Mouse (Mus musculus) embryonic facial prominence, embryonic 12.5 days (tissue): ENCODE measurements around the gene Bfsp2. TPM values are rescaled to one million over a fixed set of nuclear protein-coding genes. Genes with fewer than 3 reads are reported as not detected.

Experiments used
- ATAC-seq: fragments of 200-750 bp; cut with Nextera tagmentation; 2 replicates; pipeline ENCODE4 v1.8.0; 2017; ENCODE audit not compliant: insufficient number of reproducible peaks, insufficient read depth, low FRiP score, low TSS enrichment
- H3K27ac ChIP-seq: fragments of 300-500 bp; sonication (generic); 2 replicates; pipeline ENCODE4 v1.5.1; 2016; ENCODE audit warnings: mild to moderate bottlenecking
- H3K27me3 ChIP-seq: fragments of 300-500 bp; sonication (generic); 2 replicates; pipeline ENCODE4 v1.6.1; 2016; ENCODE audit warnings: mild to moderate bottlenecking, moderate library complexity
- H3K36me3 ChIP-seq: fragments of 300-500 bp; sonication (generic); 2 replicates; pipeline ENCODE4 v1.6.1; 2016; ENCODE audit warnings: mild to moderate bottlenecking
- H3K4me1 ChIP-seq: fragments of 300-500 bp; sonication (generic); 2 replicates; pipeline ENCODE4 v1.6.1; 2016
- H3K4me2 ChIP-seq: fragments of 300-500 bp; sonication (generic); replicated peaks from 2 replicates; pipeline ENCODE4 v1.6.1; 2016; ENCODE audit warnings: mild to moderate bottlenecking, moderate library complexity
- H3K4me3 ChIP-seq: fragments of 300-500 bp; sonication (generic); 2 replicates; pipeline ENCODE4 v1.5.1; 2016; ENCODE audit warnings: mild to moderate bottlenecking
- H3K9ac ChIP-seq: fragments of 300-500 bp; sonication (generic); 2 replicates; pipeline ENCODE4 v1.6.1; 2016; ENCODE audit warnings: mild to moderate bottlenecking, moderate library complexity
- H3K9me3 ChIP-seq: fragments of 300-500 bp; sonication (generic); 2 replicates; pipeline ENCODE4 v1.6.1; 2016; ENCODE audit warnings: mild to moderate bottlenecking, moderate library complexity
- WGBS: fragments of 180-500 bp; shearing (Covaris S2); methylation state at CpG from one replicate; pipeline ENCODE4 v1.1.7; 2016; 5-methylcytosine and 5-hydroxymethylcytosine counted together
- polyA plus RNA-seq: library from polyadenylated mRNA; unstranded; fragments of >200 nt; fragmentation: Nextera tagmentation; extraction: Ambion mirVana; gene quantifications from 2 replicates; pipeline ENCODE4 v1.2.1, GENCODE M21; 2016

The Bfsp2 gene
- polyA plus RNA-seq, 1 experiment from 2014 or later, result 3.1 TPM

- no peak overlapping the region for H3K4me3 ChIP-seq
- H3K4me2 ChIP-seq, result no peak overlapping the region
- H3K27ac ChIP-seq, result no peak overlapping the region
- no peak for ATAC-seq
- no peak overlapping the region for H3K9ac ChIP-seq
- 73% methylated on average over 9 of the region's 9 CpGs for WGBS
- H3K9me3 ChIP-seq, result no peaks in the 10 kb centered on the region
- H3K27me3 ChIP-seq, result no peaks in the 10 kb centered on the region
- peaks cover 12% of the 10 kb centered on the region; the same call in 1 of the 2 replicates for H3K4me1 ChIP-seq
- H3K36me3 ChIP-seq, result no peaks in the 10 kb centered on the region
Measured at GRCm38 (mm10) chr9:103379199-103379598, 101.0 kb downstream of the Bfsp2 start.

- no peaks in the 10 kb centered on the region for H3K9me3 ChIP-seq
- no peak overlapping the region for H3K4me3 ChIP-seq
- WGBS, result 67% methylated on average over 10 of the region's 10 CpGs
- no peaks in the 10 kb centered on the region for H3K36me3 ChIP-seq
- no peak overlapping the region for H3K27ac ChIP-seq
- peaks cover 12% of the 10 kb centered on the region; the same call in 1 of the 2 replicates for H3K4me1 ChIP-seq
- H3K4me2 ChIP-seq, result no peak overlapping the region
- H3K27me3 ChIP-seq, result no peaks in the 10 kb centered on the region
- no peak for ATAC-seq
- no peak overlapping the region for H3K9ac ChIP-seq
Measured at GRCm38 (mm10) chr9:103378686-103379085, 101.5 kb downstream of the Bfsp2 start.

GRCm38 (mm10) chr9:103376346-103377320 lies 103.6 kb downstream of the Bfsp2 start:
- Histone ChIP-seq H3K9ac (no peak overlapping the region), H3K4me2 (no peak overlapping the region), H3K27me3 (no peaks in the 10 kb centered on the region), H3K4me1 (peaks cover 6% of the 10 kb centered on the region; the same call in 1 of the 2 replicates), H3K9me3 (no peaks in the 10 kb centered on the region), H3K27ac (peak overlapping the region; percentile 36; the same call in 1 of the 2 replicates), H3K4me3 (no peak overlapping the region), H3K36me3 (no peaks in the 10 kb centered on the region)
- 55% methylated on average over 7 of the region's 7 CpGs for WGBS
- ATAC-seq, result peak; percentile 43; the same call in 1 of the 2 replicates

Other genes with a start within 250 kb of the Bfsp2 start
- 19.1 and 20.1 TPM in 2 replicates for gene Trf, start 250.0 kb downstream of the Bfsp2 start, polyA plus RNA-seq
- 3.8 and 5.7 TPM in 2 replicates for gene 1300017J02Rik, start 175.3 kb downstream of the Bfsp2 start, polyA plus RNA-seq
- 77.3 and 78.4 TPM in 2 replicates for gene Topbp1, start 175.2 kb downstream of the Bfsp2 start, polyA plus RNA-seq
- gene Cdv3, start 114.6 kb downstream of the Bfsp2 start, polyA plus RNA-seq, result 108 and 110 TPM in 2 replicates